24 mouse cellular contexts compared by ENCODE assay signal in genomic region chr13:32704911-32705310, GRCm38 (mm10).
DNase-seq lines count a peak whose midpoint lies in the region; ATAC-seq lines count a peak whose summit lies in the region.
"Had no signal": no experiment of that assay in that cellular context is flagged by ENCODE, and none has a peak within 500 bp of the region (broad histone marks: within the 10 kb centered on the region; RNA-seq: fewer than 3 reads in every experiment).

No protein-coding gene starts in this region.

- peaks cover 28% of the 10 kb centered on the region for H3K4me1 ChIP-seq in heart, embryonic 10.5 days
- peaks cover 11% of the 10 kb centered on the region; the same call in 1 of the 2 replicates for H3K4me1 ChIP-seq in lung, embryonic 15.5 days
- 0 out of 2 replicates have a peak, but pooled peaks cover 12% of the 10 kb centered on the region for H3K4me1 ChIP-seq in embryonic facial prominence, embryonic 14.5 days (ENCODE audit: control insufficient read depth, insufficient read depth, low read length)
- peaks cover 13% of the 10 kb centered on the region; the same call in 1 of the 2 replicates for H3K4me1 ChIP-seq in limb, embryonic 15.5 days
- H3K4me1 ChIP-seq: forebrain, embryonic 13.5 days had no signal

- H3K9me3 ChIP-seq in heart, embryonic 10.5 days: no peaks in the 10 kb centered on the region
- H3K9me3 ChIP-seq in lung, embryonic 15.5 days: no peaks in the 10 kb centered on the region
- H3K9me3 ChIP-seq in embryonic facial prominence, embryonic 14.5 days (ENCODE audit: control insufficient read depth, low read length): no peaks in the 10 kb centered on the region
- H3K9me3 ChIP-seq in limb, embryonic 15.5 days: no peaks in the 10 kb centered on the region
- H3K9me3 ChIP-seq: forebrain, embryonic 13.5 days; hindbrain, embryonic 15.5 days; intestine, embryonic 15.5 days; midbrain, embryonic 10.5 days had no signal

- H3K27me3 ChIP-seq in heart, embryonic 10.5 days (ENCODE audit: insufficient read depth, poor library complexity, severe bottlenecking): peaks cover 6% of the 10 kb centered on the region
- no peaks in the 10 kb centered on the region for H3K27me3 ChIP-seq in lung, embryonic 15.5 days
- H3K27me3 ChIP-seq in embryonic facial prominence, embryonic 14.5 days (replicated peaks; ENCODE audit: control insufficient read depth, insufficient read depth, low read length): no peaks in the 10 kb centered on the region
- H3K27me3 ChIP-seq in limb, embryonic 15.5 days: no peaks in the 10 kb centered on the region
- H3K27me3 ChIP-seq: CH12.LX; forebrain, embryonic 13.5 days; hindbrain, embryonic 15.5 days; intestine, embryonic 15.5 days had no signal

- WGBS in heart, embryonic 10.5 days: 69% methylated on average over 2 of the region's 2 CpGs
- WGBS in lung, embryonic 15.5 days: 51% methylated on average over 2 of the region's 2 CpGs
- 35% methylated on average over 2 of the region's 2 CpGs for WGBS in embryonic facial prominence, embryonic 14.5 days
- 64% methylated on average over 2 of the region's 2 CpGs for WGBS in limb, embryonic 15.5 days

- no peak overlapping the region for H3K27ac ChIP-seq in heart, embryonic 10.5 days
- H3K27ac ChIP-seq in lung, embryonic 15.5 days: peak overlapping the region; percentile 9; the same call in 1 of the 2 replicates
- peak overlapping the region; percentile 23 for H3K27ac ChIP-seq in embryonic facial prominence, embryonic 14.5 days (replicated peaks; ENCODE audit: low read depth, low read length)
- peak overlapping the region; percentile 65 for H3K27ac ChIP-seq in limb, embryonic 15.5 days
- H3K27ac ChIP-seq: forebrain, embryonic 13.5 days; hindbrain, embryonic 15.5 days; intestine, embryonic 15.5 days; macrophage; midbrain, embryonic 10.5 days had no signal

- H3K36me3 ChIP-seq in heart, embryonic 10.5 days: no peaks in the 10 kb centered on the region
- no peaks in the 10 kb centered on the region for H3K36me3 ChIP-seq in lung, embryonic 15.5 days
- no peaks in the 10 kb centered on the region for H3K36me3 ChIP-seq in embryonic facial prominence, embryonic 14.5 days (ENCODE audit: control insufficient read depth, insufficient read depth, low read length)
- no peaks in the 10 kb centered on the region for H3K36me3 ChIP-seq in limb, embryonic 15.5 days
- H3K36me3 ChIP-seq: hindbrain, embryonic 15.5 days; intestine, embryonic 15.5 days; midbrain, embryonic 10.5 days had no signal

- H3K9ac ChIP-seq in lung, embryonic 15.5 days: no peak overlapping the region
- H3K9ac ChIP-seq in embryonic facial prominence, embryonic 14.5 days (ENCODE audit: low read depth, low read length): no peak overlapping the region
- no peak overlapping the region for H3K9ac ChIP-seq in limb, embryonic 15.5 days
- H3K9ac ChIP-seq: forebrain, embryonic 13.5 days; hindbrain, embryonic 15.5 days; intestine, embryonic 15.5 days had no signal

- H3K4me3 ChIP-seq in heart, embryonic 10.5 days: no peak overlapping the region
- H3K4me3 ChIP-seq in lung, embryonic 15.5 days: no peak overlapping the region
- H3K4me3 ChIP-seq in embryonic facial prominence, embryonic 14.5 days (ENCODE audit: low read depth, low read length): no peak overlapping the region
- H3K4me3 ChIP-seq in limb, embryonic 15.5 days: no peak overlapping the region
- H3K4me3 ChIP-seq: erythroblast, embryonic 14.5 days; forebrain, embryonic 13.5 days; hindbrain, embryonic 15.5 days; intestine, embryonic 15.5 days; midbrain, embryonic 10.5 days had no signal

- DNase-seq in heart, embryonic 10.5 days (ENCODE audit: low spot score): peak; percentile 65
- no peak for DNase-seq in heart, adult 8-10 months (ENCODE audit: low spot score)
- DNase-seq in lung, postnatal 10 days: no peak
- DNase-seq in embryonic facial prominence, embryonic 14.5 days (ENCODE audit: low spot score): peak; percentile 63
- no peak for DNase-seq in frontal cortex, postnatal 10 days (ENCODE audit: low spot score in 2 of 2)
- DNase-seq: adrenal gland, postnatal 25 days; cerebellum, adult 18-20 months; gastrocnemius, postnatal 25 days; kidney, postnatal 4 days; layer of hippocampus, adult 9-11 months; liver; retina, postnatal 1 day; right cerebral cortex, postnatal 4 days; thymus, postnatal 14 days had no signal

- H3K4me2 ChIP-seq in lung, embryonic 15.5 days: no peak overlapping the region
- H3K4me2 ChIP-seq in embryonic facial prominence, embryonic 14.5 days (ENCODE audit: low read depth, low read length): no peak overlapping the region
- no peak overlapping the region for H3K4me2 ChIP-seq in limb, embryonic 15.5 days
- H3K4me2 ChIP-seq: forebrain, embryonic 13.5 days; hindbrain, embryonic 15.5 days; intestine, embryonic 15.5 days had no signal

- no peak for ATAC-seq in lung, embryonic 15.5 days (ENCODE audit: borderline replicate concordance, extremely low read depth, low FRiP score, low TSS enrichment)
- no peak for ATAC-seq in embryonic facial prominence, embryonic 14.5 days (ENCODE audit: low read depth)
- ATAC-seq in limb, embryonic 15.5 days (ENCODE audit: insufficient number of reproducible peaks, low FRiP score, low TSS enrichment, low read depth): 0 out of 2 replicates have a peak, but pooled peaks have one; percentile 41
- ATAC-seq in erythroblast, adult 5-6 weeks (replicated peaks; ENCODE audit: low FRiP score, poor library complexity, severe bottlenecking): no peak
- ATAC-seq: forebrain, embryonic 13.5 days; intestine, embryonic 15.5 days had no signal

Comparison
In these comparisons a context has a peak if more than half of its experiments do, and no peak if none do; other contexts are left out.
1. DNase-seq: peak in heart, embryonic 10.5 days (single experiment) and embryonic facial prominence, embryonic 14.5 days (single experiment); none in heart, adult 8-10 months (single experiment), lung, postnatal 10 days (single experiment) and frontal cortex, postnatal 10 days (0 of 2).